Mouse (Mus musculus): ENCODE results near the gene Capn1.

Gene Capn1

GRCm38 (mm10) chr19:5989585-5989984 lies 26.1 kb downstream of the Capn1 start:
- DNase-seq (ENCODE audit: low spot score), result no peak

GRCm38 (mm10) chr19:5988815-5989452 lies 26.8 kb downstream of the Capn1 start:
- DNase-seq (ENCODE audit: low spot score), result peak; percentile 53

- no peak for DNase-seq (ENCODE audit: low spot score)
Measured at GRCm38 (mm10) chr19:5988027-5988814, 27.5 kb downstream of the Capn1 start.

DNA sequence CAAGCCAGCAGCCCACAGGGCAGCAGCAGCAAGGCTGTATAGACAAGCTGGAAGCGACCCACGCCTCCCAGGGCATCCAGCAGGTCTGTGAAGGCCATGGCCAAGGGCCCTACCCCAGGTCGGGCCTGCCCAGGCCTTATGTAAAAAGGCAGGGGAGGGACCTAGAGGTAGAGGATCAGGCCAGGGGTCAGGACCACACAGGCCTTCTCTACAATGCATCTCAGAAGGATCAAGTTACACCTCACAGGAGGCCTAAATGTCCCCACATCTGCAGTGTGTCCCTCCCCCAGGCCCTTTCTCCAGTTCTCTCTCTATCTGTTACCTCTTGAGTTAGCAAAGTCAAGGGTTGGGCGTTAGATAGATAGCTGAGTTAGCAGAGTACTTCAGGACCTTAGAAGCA lies 29.7 kb downstream of the Capn1 start, which contains the start of gene Slc22a20:
TSS of gene Slc22a20 (minus strand) at position 101 of the 400 bp plus-strand sequence.
- no peak for DNase-seq (ENCODE audit: low spot score)

- no peak for DNase-seq (ENCODE audit: low spot score)
Measured at GRCm38 (mm10) chr19:5980477-5980876, 35.2 kb downstream of the Capn1 start.

- DNase-seq (ENCODE audit: low spot score), result no peak
Measured at GRCm38 (mm10) chr19:5977717-5978116, 38.0 kb downstream of the Capn1 start.

- DNase-seq (ENCODE audit: low spot score), result no peak
Measured at GRCm38 (mm10) chr19:5975676-5976075, 40.0 kb downstream of the Capn1 start.

- DNase-seq (ENCODE audit: low spot score), result no peak
Measured at GRCm38 (mm10) chr19:5975112-5975511, 40.6 kb downstream of the Capn1 start.

GRCm38 (mm10) chr19:5967664-5968063 lies 48.0 kb downstream of the Capn1 start:
- DNase-seq (ENCODE audit: low spot score), result no peak

GRCm38 (mm10) chr19:5966786-5967185 lies 48.9 kb downstream of the Capn1 start:
- DNase-seq (ENCODE audit: low spot score), result no peak

DNA sequence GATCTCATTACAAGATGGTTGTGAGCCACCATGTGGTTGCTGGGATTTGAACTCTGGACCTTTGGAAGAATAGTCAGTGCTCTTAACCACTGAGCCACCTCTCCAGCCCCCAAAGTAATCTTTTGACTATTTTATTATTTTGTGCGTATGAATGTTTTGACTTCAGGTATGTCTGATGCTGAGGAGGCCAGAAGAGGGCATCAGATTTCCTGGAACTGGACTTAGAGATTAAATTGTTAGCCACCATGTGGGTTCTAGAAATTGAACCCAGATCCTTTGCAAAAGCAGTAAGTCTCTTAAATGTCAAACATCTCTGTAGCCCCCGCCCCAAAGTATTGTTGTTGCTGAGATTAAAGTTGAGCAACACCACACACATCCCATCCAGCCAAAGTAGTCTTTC lies 49.8 kb downstream of the Capn1 start:
- DNase-seq (ENCODE audit: low spot score), result no peak

DNA sequence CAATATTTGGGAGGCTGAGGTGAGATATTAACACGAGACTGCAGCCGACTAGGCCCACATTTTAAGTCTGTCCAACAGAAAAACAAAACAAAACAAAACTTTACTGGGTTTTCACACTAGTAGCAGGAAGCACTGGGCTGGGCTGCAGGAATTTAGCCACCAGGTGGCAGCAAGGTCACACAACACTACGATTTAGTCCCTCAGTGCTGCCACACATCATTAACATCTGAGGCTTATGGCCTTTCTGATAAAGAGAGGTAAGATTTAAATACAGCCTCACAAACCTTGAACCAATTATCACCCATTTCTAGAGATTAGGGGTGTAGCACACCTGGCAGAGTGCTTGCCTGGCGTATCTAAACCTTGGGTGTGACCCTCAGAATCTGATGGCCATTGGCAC lies 50.4 kb downstream of the Capn1 start:
- peak; percentile 68 for DNase-seq (ENCODE audit: low spot score)

DNA sequence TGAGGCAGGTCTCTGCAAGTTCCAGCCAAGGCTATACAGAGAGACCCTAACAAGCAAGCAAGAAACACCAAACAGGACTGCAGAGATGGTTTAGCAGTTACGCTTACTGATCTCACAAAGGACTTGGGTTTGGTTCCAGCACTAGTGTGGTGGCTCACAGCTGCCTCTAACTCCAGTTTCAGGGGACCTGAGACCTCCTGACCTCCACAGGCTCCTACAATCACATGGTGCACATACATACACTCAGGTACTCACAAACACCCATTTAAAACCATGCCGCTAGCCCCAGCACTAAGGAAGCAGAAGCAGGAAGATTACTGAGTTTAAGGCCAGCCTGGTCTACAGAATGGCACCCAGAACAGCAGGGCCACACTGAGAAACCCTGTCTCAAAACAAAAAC lies 50.9 kb downstream of the Capn1 start:
- DNase-seq (ENCODE audit: low spot score), result no peak

DNA sequence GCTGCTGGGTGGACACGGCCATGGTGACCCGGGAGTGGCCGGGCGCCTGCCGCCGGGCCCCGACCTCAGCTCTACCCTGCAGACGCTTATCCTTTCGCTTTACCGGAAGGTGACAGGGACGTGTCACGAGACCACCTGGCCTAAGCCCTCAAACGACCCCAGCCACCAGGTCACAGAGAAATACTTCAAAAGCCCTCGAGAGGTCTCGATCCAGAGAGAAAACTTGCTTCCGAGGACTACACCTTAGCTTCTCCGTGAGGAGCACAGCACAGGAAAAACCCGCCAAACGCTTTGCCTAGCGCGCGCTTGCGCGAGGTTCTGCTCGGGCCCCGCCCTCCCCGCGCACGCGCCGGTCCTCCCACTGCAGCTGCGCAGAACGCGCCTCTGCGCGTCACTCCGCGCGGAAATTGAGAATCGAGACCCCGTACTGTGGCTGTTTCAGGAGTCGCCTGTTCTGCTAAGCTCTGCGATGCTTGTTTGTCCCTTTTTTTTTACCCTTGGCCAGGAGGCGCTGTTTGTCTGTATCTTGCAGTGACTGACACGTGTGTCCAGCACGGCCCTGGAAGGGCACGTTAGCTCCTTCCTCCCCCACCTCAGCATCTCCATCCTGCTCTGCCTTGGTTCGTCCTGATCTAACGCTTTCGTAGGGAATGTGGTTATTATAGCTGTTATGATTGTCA lies 51.7 kb downstream of the Capn1 start, which contains the start of gene Pola2:
TSS of gene Pola2 (minus strand) at position 320 of the 680 bp plus-strand sequence.
- peak; percentile 88 for DNase-seq (ENCODE audit: low spot score)

- DNase-seq (ENCODE audit: low spot score), result no peak
Measured at GRCm38 (mm10) chr19:5962651-5963050, 53.0 kb downstream of the Capn1 start.

DNA sequence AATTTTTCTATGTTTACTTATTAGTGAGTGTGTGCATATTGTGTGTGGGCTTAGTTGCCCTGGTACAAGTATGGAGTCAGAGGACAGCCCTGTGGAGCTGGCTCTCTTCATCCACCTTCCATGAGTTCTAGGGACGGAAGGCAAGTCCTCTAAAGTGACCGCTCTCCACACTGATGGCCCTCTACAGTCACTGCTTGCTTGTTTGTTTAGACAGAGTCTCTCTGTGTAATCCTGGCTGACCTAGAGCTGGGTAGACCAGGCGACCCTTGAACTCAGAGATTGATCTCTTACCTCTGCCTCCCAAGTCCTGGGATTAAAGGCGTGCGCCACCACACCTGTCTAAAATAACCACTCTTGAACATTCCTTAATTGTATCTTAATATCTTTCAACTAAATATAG lies 58.3 kb downstream of the Capn1 start:
- peak; percentile 64 for DNase-seq (ENCODE audit: low spot score)

- DNase-seq (ENCODE audit: low spot score), result peak; percentile 83
Measured at GRCm38 (mm10) chr19:5956685-5957084, 59.0 kb downstream of the Capn1 start.

- peak; percentile 86 for DNase-seq (ENCODE audit: low spot score)
Measured at GRCm38 (mm10) chr19:5955704-5956670, 59.7 kb downstream of the Capn1 start.

DNA sequence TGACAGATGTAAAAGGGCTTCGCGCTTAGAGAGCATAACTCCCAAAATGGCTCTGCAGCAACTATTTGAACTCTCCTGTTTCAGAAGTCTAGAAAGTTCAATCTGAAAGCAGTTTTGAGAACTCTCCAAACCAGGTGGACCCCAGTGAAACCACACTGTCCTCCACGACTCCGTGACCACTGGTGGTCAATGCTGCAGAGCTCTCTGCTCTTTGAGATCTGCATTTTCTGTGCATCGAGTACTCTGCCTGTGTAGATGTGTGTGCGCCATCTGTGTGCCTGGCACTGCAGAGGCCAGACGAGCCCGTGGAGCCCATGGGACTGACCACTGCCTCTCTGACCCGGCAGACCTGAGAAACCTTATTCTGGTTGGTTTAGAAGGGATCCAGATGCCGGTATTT lies 60.8 kb downstream of the Capn1 start:
- DNase-seq (ENCODE audit: low spot score), result no peak

DNA sequence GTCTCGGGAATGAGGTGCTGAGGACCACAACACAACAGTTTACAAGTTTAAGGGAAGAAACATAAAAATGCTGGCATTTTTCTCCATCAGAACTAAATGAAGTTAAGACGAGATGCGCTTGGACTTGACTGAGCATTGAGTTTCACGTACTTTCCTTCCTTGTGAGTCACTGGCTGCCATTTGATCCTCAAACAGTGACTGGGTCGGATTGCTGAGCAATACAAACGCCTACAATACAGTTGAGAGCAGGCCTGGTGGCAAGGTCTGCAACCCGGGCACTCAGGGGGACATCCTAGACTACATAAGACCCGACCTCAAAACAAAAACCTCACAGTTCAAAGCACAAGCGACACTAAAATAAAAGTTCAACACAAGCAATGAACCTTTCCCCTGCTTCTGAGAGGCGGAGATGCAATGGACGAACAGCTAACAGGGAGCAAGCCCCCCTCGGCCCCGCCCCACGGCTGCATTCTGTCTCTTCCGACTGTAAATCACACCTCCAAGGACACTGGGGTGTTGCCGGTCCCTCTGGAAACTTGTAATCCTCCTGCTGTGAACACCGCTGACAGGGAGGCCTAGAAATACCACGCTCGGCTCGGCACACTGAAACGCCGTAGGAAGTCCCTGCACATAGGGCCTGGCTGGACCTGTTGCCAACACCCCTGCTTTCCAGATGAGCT lies 61.5 kb downstream of the Capn1 start:
- DNase-seq (ENCODE audit: low spot score), result no peak

GRCm38 (mm10) chr19:5953201-5953770 lies 62.4 kb downstream of the Capn1 start:
- no peak for DNase-seq (ENCODE audit: low spot score)
